Mouse (Mus musculus): ENCODE results near the gene Pecr.

DNA sequence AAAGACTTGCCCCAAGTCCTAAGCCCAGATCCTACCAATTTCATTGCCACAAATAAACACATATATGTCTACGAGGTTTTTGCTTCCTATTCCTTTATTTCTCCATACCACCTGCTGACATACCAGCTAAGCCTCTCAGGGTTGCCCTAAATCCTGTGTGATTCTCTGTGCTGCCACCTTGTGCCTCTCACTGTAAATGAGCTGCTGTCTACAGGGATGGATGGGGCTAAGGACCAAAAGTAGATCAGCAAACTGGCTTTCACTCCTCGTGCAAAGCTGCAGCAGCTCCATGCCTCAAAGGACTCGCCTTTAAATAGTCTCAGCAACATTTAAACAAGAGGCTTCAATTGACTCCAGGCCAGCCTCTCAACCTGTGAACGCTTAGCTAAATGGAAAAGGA lies 64.1 kb downstream of the Pecr start:
- TF ChIP-seq POLR2A (IDR thresholded peaks at IDR 0.05; ENCODE audit: low read depth, low read length) = no peak
- peak; percentile 45; the same call in 1 of the 2 replicates for TF ChIP-seq CTCF (IDR thresholded peaks at IDR 0.05; ENCODE audit: borderline replicate concordance, insufficient read depth, low read length)

Data from embryonic fibroblast, embryonic 13.5 days (primary cell).